Mouse (Mus musculus) thymus, adult 18-20 months (tissue): ENCODE data around the gene Wsb1.
"Not testable (repeated sequence)": the region's sequence is repeated elsewhere in the genome, so short reads cannot be mapped to it uniquely, and the experiment has no call there.

Experiments
- DNase-seq, 2 experiments: peaks; one replicate each; pipeline ENCODE4 v3.0.0; 2022; ENCODE audit warnings: mixed read lengths in 2 of 2

Gene Wsb1

GRCm38 (mm10) chr11:79260126-79260525, 5.7 kb upstream of the Wsb1 start:
- not testable (repeated sequence) for DNase-seq

- DNase-seq = no peak
These were observed 4.3 kb upstream of the Wsb1 start for GRCm38 (mm10) chr11:79258738-79259137.

- DNase-seq = peak; percentile 48 to 50
These were observed 705 bp downstream of the Wsb1 start for GRCm38 (mm10) chr11:79253542-79254390.

GRCm38 (mm10) chr11:79252881-79253541, 1.5 kb downstream of the Wsb1 start:
- DNase-seq = no peak

GRCm38 (mm10) chr11:79239024-79239423, 15.4 kb downstream of the Wsb1 start:
- DNase-seq = no peak

GRCm38 (mm10) chr11:79238398-79238752, 16.1 kb downstream of the Wsb1 start:
- no peak for DNase-seq

- DNase-seq = no peak
These were observed 16.6 kb downstream of the Wsb1 start for GRCm38 (mm10) chr11:79237644-79238397.

- DNase-seq = peak in 1 of 2 experiments; percentile 0
These were observed 24.3 kb downstream of the Wsb1 start for GRCm38 (mm10) chr11:79230251-79230570.

GRCm38 (mm10) chr11:79229561-79230250, 24.8 kb downstream of the Wsb1 start:
- peak in 1 of 2 experiments; percentile 2 for DNase-seq

- peak in 1 of 2 experiments; percentile 1 for DNase-seq
These were observed 25.4 kb downstream of the Wsb1 start for GRCm38 (mm10) chr11:79229057-79229504.

- DNase-seq = peak in 1 of 2 experiments; percentile 0
These were observed 26.4 kb downstream of the Wsb1 start for GRCm38 (mm10) chr11:79228089-79228488.

- DNase-seq = no peak
These were observed 28.9 kb downstream of the Wsb1 start for GRCm38 (mm10) chr11:79225371-79226155.

GRCm38 (mm10) chr11:79224562-79225280, 29.8 kb downstream of the Wsb1 start:
- peak; percentile 53 to 55 for DNase-seq

- DNase-seq = peak in 1 of 2 experiments; percentile 20
These were observed 31.1 kb downstream of the Wsb1 start for GRCm38 (mm10) chr11:79223420-79223819.

GRCm38 (mm10) chr11:79222661-79223060, 31.8 kb downstream of the Wsb1 start:
- DNase-seq = no peak

- DNase-seq = no peak
These were observed 32.8 kb downstream of the Wsb1 start for GRCm38 (mm10) chr11:79221641-79222040.

GRCm38 (mm10) chr11:79218936-79219626, 35.4 kb downstream of the Wsb1 start:
- DNase-seq = no peak

GRCm38 (mm10) chr11:79218061-79218460, 36.4 kb downstream of the Wsb1 start:
- no peak for DNase-seq

- no peak for DNase-seq
These were observed 37.3 kb downstream of the Wsb1 start for GRCm38 (mm10) chr11:79217133-79217532.

- no peak for DNase-seq
These were observed 38.9 kb downstream of the Wsb1 start for GRCm38 (mm10) chr11:79215539-79215938.

- peak; percentile 75 for DNase-seq
These were observed 40.5 kb downstream of the Wsb1 start for GRCm38 (mm10) chr11:79214015-79214418.
